Mouse (Mus musculus) olfactory bulb, adult 2 months (tissue): ENCODE measurements around the gene Tmem131l.
"Not testable (repeated sequence)": the region's sequence is repeated elsewhere in the genome, so short reads cannot be mapped to it uniquely, and the experiment has no call there.

Experiments
- CTCF ChIP-seq: fragments of 200-500 bp; IDR thresholded peaks from 2 replicates; pipeline ENCODE4 v1.5.1; 2012; ENCODE audit warnings: low read depth, mild to moderate bottlenecking, low read length, moderate library complexity; ENCODE audit not compliant: insufficient read depth
- POLR2A ChIP-seq: fragments of 200-500 bp; IDR thresholded peaks from 2 replicates; pipeline ENCODE4 v1.6.1; 2012; ENCODE audit warnings: mild to moderate bottlenecking, low read depth, low read length, moderate library complexity; ENCODE audit not compliant: insufficient read depth

DNA sequence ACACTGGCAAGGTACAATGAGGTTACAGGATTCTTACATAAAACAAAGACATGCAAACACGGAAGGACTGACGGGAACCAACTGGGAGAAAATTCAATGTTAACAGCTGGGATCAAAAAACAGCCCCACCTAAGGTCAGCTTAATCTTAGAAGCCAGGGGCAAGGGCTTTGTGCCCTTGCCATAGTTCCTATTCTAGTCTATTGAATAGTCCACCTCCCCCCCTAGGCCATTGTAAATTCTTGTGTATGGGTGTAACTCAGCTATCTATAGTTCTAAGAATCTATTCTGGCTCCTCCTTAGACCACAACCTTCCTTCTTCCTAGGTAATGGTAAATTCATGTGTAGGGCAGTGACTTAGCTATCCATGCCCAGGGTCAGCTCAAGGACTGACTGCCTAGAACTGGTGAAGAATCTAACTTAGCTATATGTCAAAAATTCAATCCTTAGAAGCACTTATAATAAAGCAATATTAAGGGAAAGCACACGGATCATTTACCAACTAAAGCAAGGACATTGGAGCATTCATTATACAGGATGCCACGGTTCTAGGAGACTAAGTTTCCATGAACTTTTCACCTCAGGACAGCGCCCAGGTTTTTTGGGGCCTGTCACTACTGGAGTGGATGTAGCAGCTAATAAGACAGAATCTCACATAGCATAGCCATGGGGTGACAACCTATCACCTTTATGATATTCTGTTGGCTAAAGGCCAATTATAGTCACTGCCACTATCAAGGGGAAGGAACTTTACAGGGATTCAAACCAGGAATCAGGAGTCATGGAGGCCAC lies 160.5 kb downstream of the Tmem131l start:
- TF ChIP-seq CTCF, POLR2A: not testable (repeated sequence)
